Mouse (Mus musculus) telencephalon, adult 2 months (tissue): Measurements from ENCODE around the gene Zc3h12a.

Source experiments
- DNase-seq: peaks from one replicate; pipeline ENCODE4 v3.0.0-alpha.2; 2011; ENCODE audit warnings: low read depth, low spot score

Zc3h12a gene

GRCm38 (mm10) chr4:125127305-125128084, at the start of gene Zc3h12a:
TSS of gene Zc3h12a (minus strand) at chr4:125127840.
- no peak for DNase-seq

DNA sequence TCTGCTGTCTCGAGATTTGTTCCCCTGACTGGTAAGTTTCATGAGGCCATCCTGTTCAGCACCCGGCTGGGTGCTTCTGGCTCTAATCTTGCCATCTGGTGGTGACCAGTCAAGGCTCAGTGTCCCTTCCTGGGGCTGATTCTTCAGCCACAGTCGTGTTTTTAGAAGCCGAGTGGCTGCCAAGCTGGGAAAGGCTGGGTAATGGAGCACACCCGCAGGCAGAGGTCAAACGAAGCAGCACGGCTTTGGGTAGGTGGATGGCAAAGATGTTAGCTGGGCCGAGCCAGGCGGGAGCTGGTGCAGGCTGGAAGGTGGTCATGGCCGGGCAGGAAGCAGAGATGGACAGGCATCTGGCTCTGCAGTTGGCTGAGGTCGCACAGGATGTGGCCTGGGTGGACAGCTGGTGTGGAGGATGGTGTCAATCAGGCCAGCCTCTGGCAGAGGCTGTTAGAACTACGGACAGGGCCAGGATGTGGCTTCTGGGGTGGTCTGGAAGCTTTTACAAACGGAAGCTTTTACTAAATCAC, 49.1 kb upstream of the Zc3h12a start:
- no peak for DNase-seq

- DNase-seq = no peak
Observed at GRCm38 (mm10) chr4:125176190-125176589, 48.5 kb upstream of the Zc3h12a start.

DNA sequence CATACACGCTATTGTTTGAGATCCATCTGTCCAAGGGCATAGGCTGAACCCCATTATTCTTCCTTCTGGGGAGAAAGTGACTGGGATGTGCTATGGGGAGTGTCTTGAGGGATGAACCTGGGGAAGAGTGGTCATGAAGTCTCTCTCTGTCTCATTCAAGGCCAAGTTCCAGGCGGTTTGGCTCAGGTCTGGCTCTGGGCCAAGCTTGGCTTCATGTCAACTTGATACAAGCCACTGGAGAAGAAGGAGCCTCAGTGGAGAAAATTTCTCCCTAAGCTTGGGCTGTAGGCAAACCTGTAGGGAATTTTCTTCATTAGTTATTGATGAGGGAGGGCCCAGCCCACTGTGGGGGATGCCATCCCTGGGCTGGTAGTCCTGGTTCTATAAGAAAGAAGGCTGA, 48.0 kb upstream of the Zc3h12a start:
- DNase-seq = no peak

GRCm38 (mm10) chr4:125174516-125175185, 47.0 kb upstream of the Zc3h12a start:
- no peak for DNase-seq

GRCm38 (mm10) chr4:125173150-125173549, 45.5 kb upstream of the Zc3h12a start:
- DNase-seq = no peak

GRCm38 (mm10) chr4:125172736-125173135, 45.1 kb upstream of the Zc3h12a start:
- DNase-seq = peak; percentile 23

DNA sequence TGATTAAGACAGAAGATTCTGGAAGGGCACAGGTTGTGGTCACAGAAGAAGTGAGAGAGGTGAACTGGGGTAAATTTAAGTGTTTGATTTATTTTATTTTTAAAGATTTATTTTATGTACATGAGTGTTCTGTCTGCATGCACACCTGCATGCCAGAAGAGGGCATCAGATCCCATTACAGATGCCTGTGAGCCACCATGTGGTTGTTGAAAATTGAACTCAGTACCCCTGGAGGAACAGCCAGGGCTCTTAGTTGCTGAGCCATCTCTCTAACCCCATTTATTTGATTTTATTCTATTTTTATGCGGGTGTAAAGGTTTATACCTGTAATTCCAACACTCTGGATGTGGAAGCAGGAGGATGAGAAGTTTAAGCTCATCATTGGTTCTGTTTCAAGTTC, 40.1 kb upstream of the Zc3h12a start:
- DNase-seq = no peak

GRCm38 (mm10) chr4:125164861-125165260, 37.2 kb upstream of the Zc3h12a start:
- no peak for DNase-seq

DNA sequence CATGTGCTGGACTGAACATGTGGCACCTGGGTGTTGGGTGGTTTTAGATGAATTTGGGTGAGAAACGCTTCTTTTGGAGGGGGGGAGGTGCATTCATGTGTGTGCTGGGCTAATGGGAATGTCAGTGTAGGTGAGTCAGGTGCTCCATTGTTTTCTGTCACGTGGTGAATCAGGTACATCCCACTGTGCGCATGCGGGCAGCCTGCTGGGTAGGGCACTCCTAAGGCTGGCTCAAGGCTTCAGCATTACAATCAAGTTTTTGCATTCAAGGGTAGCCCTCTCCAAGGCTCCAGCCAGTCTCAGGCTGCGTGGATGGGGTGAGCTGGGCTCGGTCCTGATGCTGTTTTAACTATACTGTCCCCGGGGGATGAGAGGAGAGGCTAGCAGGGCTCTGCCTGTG, 35.1 kb upstream of the Zc3h12a start:
- no peak for DNase-seq

- DNase-seq = no peak
Observed at GRCm38 (mm10) chr4:125161392-125161791, 33.8 kb upstream of the Zc3h12a start.

GRCm38 (mm10) chr4:125160951-125161331, 33.3 kb upstream of the Zc3h12a start:
- DNase-seq = no peak

GRCm38 (mm10) chr4:125160320-125160950, 32.8 kb upstream of the Zc3h12a start:
- peak; percentile 43 for DNase-seq

- DNase-seq = no peak
Observed at GRCm38 (mm10) chr4:125158581-125159317, 31.1 kb upstream of the Zc3h12a start.

DNA sequence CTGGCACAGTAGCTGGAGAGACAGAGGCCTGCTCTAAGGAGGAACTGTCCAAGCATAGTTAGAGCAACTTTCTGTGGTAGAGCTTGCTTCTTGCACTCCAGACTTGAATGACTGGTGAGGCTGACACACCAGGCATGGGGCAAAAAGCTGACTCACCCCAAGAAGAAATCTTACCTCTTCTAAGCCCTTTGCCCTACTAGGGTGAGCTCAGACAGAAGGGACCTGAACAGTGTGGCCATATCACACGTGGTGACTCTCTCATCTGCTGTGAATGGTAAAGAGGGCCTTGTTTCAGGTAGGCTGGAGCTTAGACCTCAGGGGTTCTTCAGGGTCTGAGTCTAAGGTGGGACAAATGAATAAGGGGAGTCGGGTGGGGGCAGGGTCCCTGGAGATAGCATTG, 30.4 kb upstream of the Zc3h12a start:
- DNase-seq = no peak

DNA sequence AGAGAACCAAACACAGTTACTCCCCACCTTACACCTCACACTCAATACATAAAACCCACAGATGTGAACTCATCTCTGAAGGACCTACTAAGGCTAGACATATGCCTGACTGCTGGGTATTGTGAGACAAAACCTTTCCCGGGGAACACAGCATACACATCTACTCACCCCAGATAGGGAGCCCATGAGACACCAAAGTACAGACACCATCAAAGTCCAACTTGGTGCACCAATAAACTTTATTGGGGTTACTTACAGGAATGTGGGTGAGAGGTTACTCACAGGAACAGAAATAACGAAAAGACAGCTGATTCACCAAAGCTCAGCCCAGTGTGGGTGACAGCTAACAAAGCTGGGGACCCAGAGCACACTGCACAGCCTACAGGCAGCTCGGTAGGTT, 29.7 kb upstream of the Zc3h12a start:
- DNase-seq = no peak

DNA sequence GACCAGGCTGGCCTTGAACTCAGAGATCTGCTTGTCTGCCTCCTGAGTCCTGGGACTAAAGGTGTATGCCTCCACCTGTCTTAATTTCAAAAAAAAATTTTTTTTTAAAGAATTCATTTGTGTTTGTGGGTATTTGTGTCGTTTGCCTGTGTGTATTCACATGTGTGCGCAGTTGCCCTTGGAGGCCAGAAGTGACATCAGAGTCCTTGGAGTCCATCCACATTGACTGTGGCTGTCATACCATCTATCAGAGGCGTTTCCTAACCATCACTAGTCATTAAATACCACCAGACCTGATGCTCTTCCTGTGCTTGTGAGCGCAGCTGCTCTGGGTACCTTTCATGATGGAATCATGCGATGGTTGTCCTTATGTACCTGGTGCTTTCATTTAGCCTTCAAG, 28.0 kb upstream of the Zc3h12a start:
- no peak for DNase-seq

- DNase-seq = no peak
Observed at GRCm38 (mm10) chr4:125153659-125154241, 26.1 kb upstream of the Zc3h12a start.

GRCm38 (mm10) chr4:125152469-125152868, 24.8 kb upstream of the Zc3h12a start:
- no peak for DNase-seq

GRCm38 (mm10) chr4:125149460-125149859, 21.8 kb upstream of the Zc3h12a start:
- DNase-seq = no peak

- DNase-seq = no peak
Observed at GRCm38 (mm10) chr4:125147970-125148369, 20.3 kb upstream of the Zc3h12a start.
